Mouse (Mus musculus) Patski (cell line): ENCODE data around the gene Phf19. TPM values are rescaled to one million over a fixed set of nuclear protein-coding genes. Genes with fewer than 3 reads are reported as not detected.
A peak's percentile ranks its signal among the peaks of the same experiment; 100 is the strongest.

Source experiments
- ATAC-seq: fragments of 100-300 bp; one replicate; pipeline ENCODE4 v1.8.0; 2021
- CTCF ChIA-PET: fragments of 350-600 bp; sonication (Branson Sonifier 250); formaldehyde crosslinking; loops from one replicate; lab custom pipeline; 2022; ENCODE audit warnings: inconsistent platforms; lab: Charles Lee
- POLR2A ChIA-PET: fragments of 350-600 bp; sonication (Branson Sonifier 250); formaldehyde crosslinking; loops from one replicate; lab custom pipeline; 2022; ENCODE audit warnings: antibody characterized with exemption, inconsistent platforms; lab: Charles Lee
- DNase-seq: peaks from one replicate; pipeline ENCODE4 v3.0.0-alpha.2; 2011; ENCODE audit warnings: low read depth, low spot score
- H3K27me3 ChIP-seq: fragments of 371-371 bp; one replicate; pipeline ENCODE4 v1.5.1; 2021
- CTCF ChIP-seq: fragments of 100-300 bp; IDR thresholded peaks from one replicate; pipeline ENCODE4 v1.5.1; 2021
- in situ Hi-C: fragments of 300-500 bp; cut with MboI; formaldehyde crosslinking; loops from 3 replicates; pipeline ENCODE4 v1.11.1; 2018; ENCODE audit warnings: low pct_unique_long_range_greater_than_20kb, mixed read lengths
- polyA plus RNA-seq: library from polyadenylated mRNA; unstranded; gene quantifications from one replicate; pipeline ENCODE4 v1.2.3, GENCODE M21; 2021

The Phf19 gene
- 0.99 TPM for polyA plus RNA-seq

DNA sequence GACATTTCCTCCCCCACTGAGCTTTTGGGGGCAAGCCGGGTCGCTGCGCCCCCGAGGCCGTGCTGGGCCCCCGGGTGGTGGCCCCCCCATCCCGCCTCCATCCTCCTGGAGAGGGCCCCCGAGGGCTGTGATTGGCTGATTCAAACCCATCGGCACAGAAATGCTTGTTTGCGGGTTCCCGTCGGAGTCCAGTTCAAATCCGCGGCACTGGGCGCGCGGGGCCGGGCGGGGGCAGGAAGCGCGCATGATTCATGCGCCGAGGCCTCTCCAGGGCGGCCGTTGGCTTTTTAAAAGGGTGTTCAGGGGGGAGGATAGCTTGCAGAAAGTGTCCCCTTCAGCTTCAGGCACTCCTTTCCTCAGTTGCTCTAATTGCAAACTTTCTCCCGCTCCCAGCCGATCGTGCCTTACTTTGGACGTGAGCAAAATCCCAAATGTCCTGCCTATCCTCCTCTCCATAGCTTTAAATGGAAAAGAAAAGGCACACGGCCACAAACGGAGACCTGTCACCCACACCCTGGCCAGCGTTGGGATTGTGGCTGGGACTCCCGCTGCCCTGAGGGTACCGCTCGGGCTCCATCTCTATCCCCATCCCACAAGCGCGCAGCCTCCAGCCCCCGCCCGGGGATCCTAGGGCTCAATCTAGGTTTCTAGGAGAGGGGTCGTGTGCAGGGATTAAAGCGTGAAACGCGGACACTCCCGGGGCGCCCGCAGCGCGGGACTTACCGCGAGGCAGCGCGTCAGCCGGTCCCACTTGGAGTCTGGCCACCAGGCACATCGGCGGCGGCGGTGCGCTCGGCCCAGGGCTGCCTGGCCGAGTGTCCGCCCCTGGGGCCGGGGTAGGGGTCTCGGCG lies at the start of gene Phf19:
TSS of gene Phf19 (minus strand) at position 809 of the 851 bp plus-strand sequence.
- TF ChIP-seq CTCF = no peak
- ATAC-seq (no peak), DNase-seq (no peak)
- ChIA-PET POLR2A (no interaction called here), CTCF (interaction anchor here (1.6 kb wide), 1 partner anchor 11 kb away, joined by 4 read pairs; no protein-coding TSS in a partner anchor)
- in situ Hi-C loops = no loop called here
- peaks cover 50% of the 10 kb centered on the region for H3K27me3 ChIP-seq

GRCm38 (mm10) chr2:34963371-34963956 lies 49.6 kb upstream of the Phf19 start:
- POLR2A ChIA-PET = no interaction called here
- DNase-seq = no peak
- in situ Hi-C loops = loop anchor here (5.0 kb wide), 1 partner anchor 296 kb away; no protein-coding TSS in a partner anchor
- no peak for ATAC-seq
- CTCF ChIA-PET = no interaction called here
- no peaks in the 10 kb centered on the region for H3K27me3 ChIP-seq
- TF ChIP-seq CTCF = no peak

DNA sequence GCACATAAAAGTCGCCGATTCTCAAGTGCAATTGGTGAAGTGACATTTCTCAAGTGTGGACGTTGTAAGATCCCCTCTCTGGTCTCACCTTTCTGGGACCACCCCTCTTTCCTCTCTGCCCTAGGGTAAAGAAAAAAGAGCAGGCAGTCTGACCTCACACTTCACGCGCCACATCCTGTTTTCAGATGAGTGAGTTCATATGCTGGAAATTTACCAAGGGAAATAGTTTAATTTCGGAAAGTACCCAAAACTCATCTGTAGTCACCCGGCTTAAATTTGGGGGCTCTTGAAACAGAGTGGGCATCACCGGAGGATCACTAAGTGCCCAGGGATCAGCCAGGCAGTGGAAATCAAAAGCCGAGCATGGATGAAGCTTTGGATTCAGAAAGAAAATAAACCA lies 49.1 kb upstream of the Phf19 start:
- DNase-seq (no peak), ATAC-seq (no peak)
- ChIA-PET POLR2A (no interaction called here), CTCF (no interaction called here)
- no peak for TF ChIP-seq CTCF
- in situ Hi-C loops = loop anchor here (5.0 kb wide), 1 partner anchor 296 kb away; no protein-coding TSS in a partner anchor
- no peaks in the 10 kb centered on the region for H3K27me3 ChIP-seq

DNA sequence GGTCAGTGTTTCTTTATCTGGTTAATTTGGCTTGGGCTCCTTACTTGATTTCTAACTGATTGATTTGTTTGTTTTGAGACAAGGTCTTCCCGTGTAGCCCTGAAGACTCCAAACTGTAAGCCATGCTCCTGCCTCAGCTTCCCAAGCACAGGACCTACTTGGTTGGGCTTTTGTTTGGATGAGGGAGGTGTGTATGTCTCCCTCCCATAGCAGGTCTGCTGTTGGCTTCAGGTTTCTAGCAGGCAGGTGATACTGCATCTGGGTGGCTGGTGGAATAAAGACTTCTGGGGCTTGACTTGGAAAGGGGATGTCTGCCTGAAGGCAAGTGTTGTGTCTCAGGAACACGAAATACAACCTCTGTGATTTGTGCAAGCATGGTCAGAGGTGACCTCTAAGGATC lies 48.4 kb upstream of the Phf19 start:
- DNase-seq (no peak), ATAC-seq (no peak)
- in situ Hi-C loops = loop anchor here (5.0 kb wide), 1 partner anchor 295 kb away; no protein-coding TSS in a partner anchor
- ChIA-PET POLR2A (no interaction called here), CTCF (no interaction called here)
- no peaks in the 10 kb centered on the region for H3K27me3 ChIP-seq
- TF ChIP-seq CTCF = no peak

DNA sequence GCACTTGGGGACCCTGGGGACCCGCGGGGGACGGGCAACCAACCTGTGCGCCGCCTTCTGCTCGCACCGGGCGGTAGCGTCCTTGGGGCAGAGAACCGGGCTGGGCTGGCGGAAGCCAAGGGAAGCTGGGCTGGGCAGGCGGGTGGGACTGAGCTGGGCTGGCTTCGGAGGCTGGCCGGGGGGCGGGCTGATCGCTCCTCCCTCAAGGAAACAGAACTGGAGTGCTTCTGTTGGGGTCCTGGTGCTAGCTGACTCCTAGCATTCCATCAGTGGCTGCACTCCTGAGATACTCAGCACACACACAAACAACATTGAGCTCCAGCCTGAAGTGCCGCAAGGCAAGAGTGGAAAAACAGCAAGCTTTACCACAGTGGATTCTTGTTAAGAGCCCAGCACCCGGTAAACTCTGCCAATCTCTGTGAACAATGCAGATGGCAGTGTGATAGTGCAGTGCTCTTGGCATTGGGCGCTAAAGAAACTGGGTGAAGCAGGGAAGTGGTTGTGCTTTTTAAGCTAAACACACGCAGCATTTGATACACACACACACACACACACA lies 47.7 kb upstream of the Phf19 start, which contains the start of gene Traf1:
TSS of gene Traf1 (minus strand) at position 292 of the 556 bp plus-strand sequence.
- DNase-seq = no peak
- CTCF ChIA-PET = no interaction called here

DNA sequence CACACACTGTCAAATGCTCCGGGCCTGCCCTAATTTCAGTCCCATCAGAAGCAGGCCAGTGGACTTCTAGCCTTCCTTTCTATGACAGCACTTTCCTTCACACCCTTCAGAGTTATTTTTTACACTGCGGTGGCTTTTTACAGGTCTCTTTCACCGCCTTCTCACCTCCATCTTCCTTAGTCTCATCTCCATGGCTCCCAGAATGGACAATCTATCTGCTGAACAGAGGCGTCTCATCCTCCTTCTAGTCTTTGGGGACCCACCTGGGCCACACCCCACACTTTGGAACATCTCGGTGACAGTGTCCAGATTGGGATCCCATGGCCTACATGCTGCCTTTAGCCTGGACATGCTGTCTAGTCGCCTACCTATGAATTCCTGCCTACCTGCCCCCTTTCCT lies 47.1 kb upstream of the Phf19 start:
- ChIA-PET POLR2A (no interaction called here), CTCF (no interaction called here)
- ATAC-seq = no peak

More for the DNA sequence above, 47.7 kb upstream of the Phf19 start, which contains the start of gene Traf1:
- in situ Hi-C loops = loop anchor here (5.0 kb wide), 1 partner anchor 294 kb away; no protein-coding TSS in a partner anchor
- no peaks in the 10 kb centered on the region for H3K27me3 ChIP-seq
- ATAC-seq = no peak
- POLR2A ChIA-PET = no interaction called here
- no peak for TF ChIP-seq CTCF

DNA sequence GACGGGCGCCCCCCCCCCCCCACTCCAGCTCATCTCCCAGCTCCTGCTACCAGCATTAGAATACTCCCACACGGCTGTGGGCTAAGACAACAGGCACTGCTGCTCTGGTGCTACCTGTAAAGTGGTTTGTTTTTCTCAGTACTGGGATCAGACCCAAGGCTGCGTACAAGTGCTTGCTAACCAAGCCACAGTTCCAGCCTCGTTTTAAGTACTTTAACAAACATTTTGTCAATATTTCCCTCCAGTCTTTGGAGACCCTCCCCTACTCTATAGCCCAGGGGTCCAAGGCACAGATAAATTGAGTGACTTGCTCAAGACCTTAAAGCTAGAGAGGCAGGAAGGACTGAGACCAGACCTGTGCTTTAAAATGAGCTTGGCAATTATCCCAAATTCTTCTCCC lies 46.6 kb upstream of the Phf19 start:
- no peak for ATAC-seq
- ChIA-PET CTCF (no interaction called here), POLR2A (no interaction called here)
- no peaks in the 10 kb centered on the region for H3K27me3 ChIP-seq
- no peak for DNase-seq
- TF ChIP-seq CTCF = no peak
- in situ Hi-C loops = loop anchor here (5.0 kb wide), 1 partner anchor 293 kb away; no protein-coding TSS in a partner anchor

More for the DNA sequence above, 47.1 kb upstream of the Phf19 start:
- no peak for DNase-seq
- in situ Hi-C loops = loop anchor here (5.0 kb wide), 1 partner anchor 294 kb away; no protein-coding TSS in a partner anchor
- no peaks in the 10 kb centered on the region for H3K27me3 ChIP-seq
- no peak for TF ChIP-seq CTCF

- in situ Hi-C loops = no loop called here
- no peak for DNase-seq
- ChIA-PET POLR2A (no interaction called here), CTCF (no interaction called here)
- H3K27me3 ChIP-seq = no peaks in the 10 kb centered on the region
- no peak for ATAC-seq
- TF ChIP-seq CTCF = no peak
These were observed 44.8 kb upstream of the Phf19 start for GRCm38 (mm10) chr2:34958582-34958981.

DNA sequence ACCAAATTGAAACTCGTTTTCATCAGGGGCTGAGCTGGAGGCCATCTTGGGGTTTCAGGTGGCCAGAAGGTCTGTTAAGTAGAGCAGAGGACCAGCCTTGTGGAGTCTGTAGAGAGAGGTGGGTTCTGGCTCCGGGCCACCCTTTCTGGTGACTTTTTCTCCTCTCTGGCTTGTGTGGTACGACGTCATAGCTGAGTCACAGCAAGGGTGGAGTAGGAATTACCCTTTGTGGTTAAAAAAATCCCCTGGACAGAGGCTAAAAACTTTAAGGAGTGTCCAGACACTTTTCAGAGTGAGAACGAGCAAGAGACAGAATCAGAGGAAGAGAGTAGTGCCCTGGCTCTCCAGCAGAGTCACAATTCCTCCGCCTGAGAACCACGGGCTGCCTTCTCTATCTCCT lies 44.2 kb upstream of the Phf19 start:
- ATAC-seq = no peak
- H3K27me3 ChIP-seq = no peaks in the 10 kb centered on the region
- no peak for TF ChIP-seq CTCF
- in situ Hi-C loops = no loop called here
- DNase-seq = peak; percentile 13
- POLR2A ChIA-PET = interaction anchor here (0.7 kb wide), 1 partner anchor 138 kb away, joined by 5 read pairs; no protein-coding TSS in a partner anchor
- CTCF ChIA-PET = no interaction called here

GRCm38 (mm10) chr2:34957405-34957804 lies 43.6 kb upstream of the Phf19 start:
- ATAC-seq (no peak), DNase-seq (no peak)
- no peaks in the 10 kb centered on the region for H3K27me3 ChIP-seq
- TF ChIP-seq CTCF = no peak
- CTCF ChIA-PET = no interaction called here
- POLR2A ChIA-PET = interaction anchor here (0.7 kb wide), 1 partner anchor 139 kb away, joined by 5 read pairs; no protein-coding TSS in a partner anchor
- in situ Hi-C loops = no loop called here

- no peak for DNase-seq
- no peaks in the 10 kb centered on the region for H3K27me3 ChIP-seq
- POLR2A ChIA-PET = no interaction called here
- no peak for ATAC-seq
- no peak for TF ChIP-seq CTCF
- CTCF ChIA-PET = no interaction called here
- in situ Hi-C loops = no loop called here
These were observed 43.1 kb upstream of the Phf19 start for GRCm38 (mm10) chr2:34956941-34957340.
